Mouse (Mus musculus) embryo, embryonic 10 days (tissue): Measurements from ENCODE around the gene Cwh43.

ENCODE experiments used
- DNase-seq: peaks from one replicate; pipeline ENCODE4 v3.0.0-alpha.2; 2015; ENCODE audit warnings: low spot score

The Cwh43 gene

DNA sequence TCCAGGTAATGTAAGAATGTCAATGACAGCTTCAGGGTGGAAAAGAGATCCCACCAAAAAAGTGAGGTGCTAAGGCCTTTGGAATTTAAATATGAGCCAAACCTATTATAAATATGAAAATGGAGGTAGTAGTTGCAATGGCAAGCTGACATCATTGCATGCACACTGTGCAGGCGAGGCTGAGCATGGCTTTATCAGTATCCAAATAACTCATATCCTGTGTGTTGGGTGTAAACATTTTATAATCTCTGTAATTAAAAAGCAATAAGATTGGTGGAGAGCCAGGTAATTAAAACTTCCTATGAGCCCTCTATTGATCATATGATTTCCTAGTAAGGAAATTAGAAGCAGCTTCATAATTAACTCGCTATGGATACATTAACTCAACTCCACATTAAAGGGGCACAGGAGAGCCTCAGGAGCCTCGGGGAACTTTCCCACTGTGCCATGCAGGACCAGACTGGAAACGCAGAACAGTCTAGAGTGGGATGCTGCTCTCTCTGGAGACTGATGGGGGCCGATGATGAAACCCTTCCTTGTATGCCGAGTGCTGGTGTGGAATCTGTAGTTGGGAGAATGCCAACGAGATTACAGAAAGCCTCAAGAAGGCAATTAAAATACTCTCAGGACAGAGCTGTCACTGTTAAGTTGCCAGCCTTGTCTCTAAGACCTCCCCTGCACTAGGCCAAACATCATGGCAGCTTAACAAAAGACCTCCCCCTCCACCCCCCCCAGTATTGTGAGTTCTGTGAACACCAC is 5.9 kb upstream of the Cwh43 start:
- DNase-seq: no peak

DNA sequence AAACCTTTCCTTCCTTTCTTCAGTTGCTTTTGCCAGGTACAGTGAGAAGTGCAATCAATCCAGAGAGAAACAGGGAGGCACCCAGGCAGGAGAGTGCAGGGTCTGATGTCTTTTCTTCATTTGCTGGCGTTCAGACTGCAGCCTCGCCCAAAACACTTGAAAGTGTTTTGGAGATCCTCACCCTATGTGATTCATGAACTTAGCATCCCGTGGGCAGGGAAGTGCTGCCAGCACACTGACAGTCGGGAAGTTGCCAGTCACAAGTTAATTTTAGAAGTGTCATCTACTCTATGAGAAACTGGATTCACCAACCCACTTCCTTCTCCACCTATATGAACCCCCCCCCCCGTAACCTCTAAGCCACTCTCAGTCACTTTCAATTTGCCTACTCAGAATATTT is 4.5 kb upstream of the Cwh43 start:
- DNase-seq: no peak

DNA sequence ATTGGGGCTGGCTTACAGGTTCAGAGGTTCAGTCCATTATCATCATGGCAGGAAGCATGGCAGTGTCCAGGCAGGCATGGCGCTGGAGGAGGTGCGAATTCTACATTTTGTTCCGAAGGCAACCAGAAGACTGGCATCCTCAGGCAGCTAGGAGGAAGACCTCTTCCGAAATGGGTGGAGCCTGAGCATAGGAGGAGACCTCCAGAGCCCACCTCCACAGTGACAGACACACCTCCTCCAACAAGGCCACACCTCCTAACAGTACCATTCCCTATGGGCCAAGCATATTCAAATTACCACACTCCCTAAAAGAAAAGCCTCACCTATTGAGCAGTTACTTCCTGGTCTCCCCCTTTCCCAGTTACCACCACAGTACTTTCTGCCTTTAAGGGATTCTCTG is 3.0 kb upstream of the Cwh43 start:
- no peak for DNase-seq

DNA sequence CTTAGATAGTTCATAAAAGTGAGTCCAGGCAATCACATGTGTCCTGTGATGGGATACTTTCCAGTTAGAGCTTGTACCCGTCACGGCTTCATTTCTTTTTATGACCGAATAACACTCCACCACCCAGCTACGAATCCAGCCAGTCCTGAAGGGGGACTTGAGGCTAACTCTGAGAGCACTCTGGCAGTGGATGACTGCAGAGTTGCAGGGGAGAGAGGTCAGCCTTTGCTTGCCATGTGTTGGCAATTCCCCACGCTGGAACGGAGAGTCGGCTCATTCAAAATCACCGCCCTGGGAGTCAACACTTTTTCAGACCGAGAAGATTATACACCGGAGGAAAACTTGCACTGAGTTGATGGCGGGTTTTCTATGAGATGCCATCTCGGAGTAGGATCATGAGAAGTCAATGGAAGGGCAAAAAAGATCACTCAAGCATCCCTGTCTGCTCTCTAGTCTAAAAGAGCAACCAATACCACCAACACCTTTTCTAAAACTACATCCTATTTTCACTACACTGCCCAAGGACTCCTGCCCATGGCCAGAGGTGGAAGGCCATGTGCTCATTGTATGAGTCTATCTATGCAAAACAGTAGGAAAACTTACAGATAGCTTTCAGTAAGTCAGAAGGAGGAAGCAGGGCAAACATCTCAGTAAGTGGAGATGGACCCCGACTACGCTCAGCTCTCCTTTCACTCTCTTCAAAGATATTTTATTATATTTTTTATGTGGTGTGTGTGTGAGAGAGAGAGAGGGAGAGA is 2.4 kb upstream of the Cwh43 start:
- DNase-seq: no peak

DNA sequence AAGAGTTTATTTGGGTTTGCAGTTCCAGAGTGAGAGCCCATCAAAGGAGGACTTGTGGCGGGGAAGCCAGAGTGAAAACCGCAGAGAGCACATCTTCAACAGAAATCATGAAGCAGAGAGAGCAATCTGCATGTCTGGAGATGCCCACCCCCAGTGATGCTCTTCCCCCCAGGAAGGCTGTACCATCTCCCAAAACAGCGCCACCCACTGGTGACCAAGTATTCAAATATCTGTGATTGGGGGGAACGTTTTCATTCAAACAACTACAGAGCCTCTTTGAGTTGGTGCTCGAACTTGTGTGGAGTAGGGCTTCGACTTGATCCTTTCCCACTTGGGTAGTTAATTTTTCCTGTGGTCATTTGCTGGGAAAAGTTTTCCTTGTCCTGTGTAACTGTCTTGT is 1.1 kb upstream of the Cwh43 start:
- DNase-seq: no peak

DNA sequence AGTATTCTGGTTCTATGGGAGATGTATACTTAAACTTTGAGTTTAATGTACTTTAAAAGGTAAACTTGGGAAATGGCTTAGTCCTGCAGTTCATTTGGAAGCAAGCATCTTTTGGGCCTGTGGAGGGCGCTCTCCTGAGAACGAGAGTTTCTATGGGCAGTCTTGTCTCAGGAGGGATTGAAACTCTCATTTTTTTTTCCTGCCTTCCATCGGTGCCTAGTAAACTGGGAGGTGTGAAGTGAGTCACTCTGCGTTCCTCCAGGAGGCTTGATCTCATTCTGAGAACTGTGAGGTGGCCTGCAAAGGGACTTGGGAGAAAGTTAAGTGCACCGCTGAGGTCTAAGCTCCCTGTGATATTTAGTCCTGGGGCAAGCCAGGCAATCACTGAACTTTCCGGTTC is 986 bp downstream of the Cwh43 start:
- no peak for DNase-seq

DNA sequence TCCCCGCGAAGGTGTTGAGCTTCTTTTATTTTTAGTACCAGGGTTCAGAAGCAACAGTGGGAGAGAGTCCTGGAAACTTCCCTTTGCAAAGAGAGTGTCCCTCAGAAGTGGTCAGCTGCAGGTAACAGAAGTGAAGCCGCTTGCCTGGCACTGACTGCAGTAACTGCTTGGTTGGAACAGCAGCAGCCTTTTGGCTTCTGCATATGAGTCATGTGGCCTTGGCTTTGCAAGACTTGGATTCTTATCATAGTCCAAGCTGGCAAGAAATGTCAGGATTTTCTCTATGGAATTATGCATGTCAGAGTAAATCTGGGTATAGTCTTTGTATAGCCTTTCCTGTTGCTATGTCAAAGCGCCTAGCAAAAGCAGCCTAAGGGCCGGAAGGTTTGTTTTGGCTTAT is 4.1 kb downstream of the Cwh43 start:
- no peak for DNase-seq

DNA sequence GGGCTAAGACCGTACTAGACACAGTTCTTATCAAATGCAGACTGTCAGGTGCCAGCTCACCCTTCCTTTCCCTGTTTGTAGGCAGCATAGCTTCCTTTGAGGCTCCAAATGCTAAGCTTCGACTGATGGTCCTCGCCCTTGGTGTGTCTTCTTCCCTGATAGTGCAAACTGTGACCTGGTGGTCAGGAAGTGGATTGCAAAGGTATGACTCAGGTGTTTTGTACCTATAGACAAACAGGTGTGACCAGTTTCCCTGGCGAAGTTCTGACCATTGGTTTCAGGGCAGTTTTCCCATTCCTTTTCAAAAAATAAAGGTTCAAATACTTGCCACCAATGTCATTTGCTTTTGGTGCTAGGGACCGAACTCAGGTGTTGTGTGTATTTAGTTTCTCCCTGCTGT is 5.9 kb downstream of the Cwh43 start:
- no peak for DNase-seq

DNA sequence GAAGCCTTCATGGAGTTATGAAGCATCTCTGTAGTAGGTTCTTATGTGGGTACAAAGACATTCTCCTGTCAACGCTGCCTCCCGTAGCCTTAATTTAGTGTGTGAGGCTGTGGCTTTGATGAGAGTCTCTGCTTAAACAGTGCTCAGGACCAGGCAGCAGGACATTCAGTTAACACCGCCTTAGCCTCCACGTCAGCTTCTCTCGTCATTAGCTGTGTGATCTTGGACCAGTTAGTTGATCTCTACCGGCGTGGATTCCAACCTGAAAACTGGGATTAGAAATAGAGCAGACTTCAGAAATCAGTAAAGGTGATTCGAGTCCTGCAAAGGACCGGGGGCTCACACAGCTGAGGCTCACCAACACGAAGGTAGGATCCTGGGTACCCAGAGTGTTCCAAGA is 8.3 kb downstream of the Cwh43 start:
- DNase-seq: no peak

DNA sequence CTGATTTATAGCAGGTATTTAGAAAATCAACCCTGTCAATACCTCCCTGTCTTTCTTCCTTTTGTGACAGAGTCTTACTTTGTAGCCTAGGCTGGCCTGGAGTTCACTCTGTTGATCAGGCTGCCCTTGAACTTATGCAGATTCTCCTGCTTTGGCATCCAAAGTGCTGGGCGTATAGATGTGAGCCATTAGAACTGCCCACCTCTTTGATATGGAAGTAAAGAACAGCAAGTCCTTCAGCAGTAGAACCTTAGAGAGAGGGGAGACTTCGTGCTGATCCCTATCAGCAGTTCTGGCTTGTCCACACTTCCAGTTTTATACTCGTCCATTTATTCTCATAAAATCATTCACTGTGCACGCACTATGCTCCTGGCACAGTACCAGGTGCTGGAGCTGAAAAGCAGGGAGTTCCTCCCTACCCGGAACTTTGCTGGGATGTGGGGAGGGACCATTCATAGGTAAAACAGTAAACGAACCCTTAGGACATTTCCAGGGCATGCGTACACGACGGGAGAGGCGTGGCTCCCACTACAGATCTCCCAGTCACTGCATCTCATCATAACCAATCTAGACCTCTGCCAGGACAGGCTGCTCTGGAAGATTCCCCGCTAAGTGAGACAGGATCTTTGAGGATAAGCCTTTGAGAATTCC is 13.3 kb downstream of the Cwh43 start:
- DNase-seq: no peak

DNA sequence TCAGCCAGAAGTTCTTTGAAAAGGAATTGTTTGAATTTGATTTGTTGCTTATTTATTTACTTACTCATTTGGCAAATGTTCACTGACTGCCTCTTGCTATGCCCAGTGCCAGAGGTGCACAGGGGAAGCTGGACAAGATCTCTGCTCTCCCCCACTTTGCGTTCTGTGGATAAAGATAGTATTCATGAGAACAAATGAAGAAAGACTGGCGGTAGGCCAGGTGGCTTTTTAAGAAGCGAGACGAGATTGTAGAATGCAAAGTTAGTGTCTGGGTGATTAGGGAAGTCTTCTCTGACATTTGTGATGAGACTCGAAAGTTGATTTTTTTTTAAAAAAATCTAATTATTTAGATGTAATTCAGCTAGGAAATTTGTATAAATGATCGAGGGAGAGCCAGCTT is 20.9 kb downstream of the Cwh43 start:
- DNase-seq: no peak

DNA sequence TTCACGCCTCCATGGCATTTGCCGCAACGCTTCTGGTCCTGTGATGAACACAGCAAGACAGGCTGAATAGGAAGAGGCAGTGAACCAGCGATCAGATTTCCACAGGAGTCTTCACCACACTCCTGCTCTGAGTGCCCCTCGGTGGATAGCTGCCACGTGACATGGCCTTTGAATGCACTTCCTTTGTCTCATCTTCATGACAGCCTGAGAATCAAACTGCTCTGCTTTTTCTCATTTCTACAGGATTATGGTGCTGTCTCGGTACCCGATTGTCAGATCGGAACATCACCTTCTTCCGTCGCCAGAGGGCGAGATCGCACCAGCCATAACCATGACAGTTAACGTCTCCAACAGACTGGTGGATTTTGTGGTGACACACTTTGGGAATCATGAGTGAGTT is 25.7 kb downstream of the Cwh43 start:
- peak; percentile 92 for DNase-seq

DNA sequence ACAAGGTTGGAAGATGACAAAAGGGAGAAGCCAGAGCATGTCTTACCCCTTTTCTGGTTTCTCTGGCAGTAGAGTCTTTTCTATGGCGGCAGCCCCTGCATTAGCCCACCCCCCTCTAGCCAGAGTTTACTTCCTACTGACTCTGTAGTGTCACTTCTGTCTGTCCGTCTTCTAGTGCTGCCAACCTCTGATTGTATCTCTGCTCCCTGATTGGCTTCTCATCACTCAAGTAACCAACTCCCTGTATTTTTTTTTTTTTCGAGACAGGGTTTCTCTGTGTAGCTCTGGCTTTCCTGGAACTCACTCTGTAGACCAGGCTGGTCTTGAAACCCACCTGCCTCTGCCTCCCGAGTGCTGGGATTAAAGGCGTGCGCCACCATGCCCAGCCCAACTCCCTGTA is 26.9 kb downstream of the Cwh43 start:
- no peak for DNase-seq

DNA sequence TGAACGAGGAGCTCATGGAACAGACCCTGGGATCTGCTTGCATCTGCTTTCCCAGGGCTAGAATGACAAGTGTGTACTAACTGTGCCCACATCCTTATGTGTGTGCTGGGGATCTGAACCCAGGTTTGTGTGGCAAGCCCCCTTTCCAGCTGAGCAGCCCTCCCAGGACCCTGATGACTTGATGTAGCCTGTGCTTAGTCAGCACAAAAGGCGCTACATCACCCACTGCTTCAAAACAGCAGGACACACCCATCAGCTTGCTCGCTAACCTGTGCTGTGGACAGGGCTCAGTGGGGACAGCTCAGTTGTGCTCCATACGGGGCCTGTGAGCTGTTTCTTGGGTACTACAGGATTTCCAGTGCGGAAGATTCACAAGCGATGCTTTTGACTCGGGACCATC is 28.9 kb downstream of the Cwh43 start:
- DNase-seq: no peak

DNA sequence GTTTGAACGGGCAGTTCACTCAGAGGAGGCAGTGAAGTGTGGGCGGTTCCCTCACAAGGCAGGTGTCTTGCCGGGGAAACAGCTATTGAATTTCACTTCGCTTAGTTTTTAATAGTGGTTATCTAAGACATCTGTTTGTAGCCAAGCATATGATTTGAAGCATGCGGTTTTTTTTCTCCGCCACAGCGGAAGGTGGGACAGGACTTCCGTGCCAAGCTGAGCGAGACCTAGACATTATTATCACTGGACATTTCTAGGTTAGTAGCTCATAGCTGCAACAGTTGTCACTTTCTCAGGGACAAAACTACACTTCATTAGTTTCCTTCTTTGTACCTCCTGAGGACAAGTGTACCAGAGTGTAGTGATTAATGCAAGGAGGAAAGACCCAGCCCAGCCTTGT is 36.3 kb downstream of the Cwh43 start:
- no peak for DNase-seq

DNA sequence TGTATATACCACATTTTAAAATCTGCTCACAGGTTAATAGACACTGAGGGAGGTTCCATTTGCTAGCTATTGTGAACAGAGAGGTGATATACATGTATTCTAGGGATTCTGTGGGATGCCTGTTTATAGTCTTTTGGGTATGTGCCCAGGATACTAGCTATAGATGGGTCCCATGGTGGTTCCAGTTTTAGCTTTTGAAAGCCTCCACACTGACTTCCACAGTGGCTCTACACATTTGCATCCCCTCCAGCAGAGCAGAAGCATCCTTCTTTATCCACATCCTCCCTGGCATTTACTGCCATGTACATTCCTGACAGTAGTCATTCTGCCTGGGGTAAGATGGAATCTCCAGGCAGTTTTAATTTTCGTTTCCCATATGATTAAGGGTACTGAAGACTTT is 44.4 kb downstream of the Cwh43 start:
- DNase-seq: no peak

DNA sequence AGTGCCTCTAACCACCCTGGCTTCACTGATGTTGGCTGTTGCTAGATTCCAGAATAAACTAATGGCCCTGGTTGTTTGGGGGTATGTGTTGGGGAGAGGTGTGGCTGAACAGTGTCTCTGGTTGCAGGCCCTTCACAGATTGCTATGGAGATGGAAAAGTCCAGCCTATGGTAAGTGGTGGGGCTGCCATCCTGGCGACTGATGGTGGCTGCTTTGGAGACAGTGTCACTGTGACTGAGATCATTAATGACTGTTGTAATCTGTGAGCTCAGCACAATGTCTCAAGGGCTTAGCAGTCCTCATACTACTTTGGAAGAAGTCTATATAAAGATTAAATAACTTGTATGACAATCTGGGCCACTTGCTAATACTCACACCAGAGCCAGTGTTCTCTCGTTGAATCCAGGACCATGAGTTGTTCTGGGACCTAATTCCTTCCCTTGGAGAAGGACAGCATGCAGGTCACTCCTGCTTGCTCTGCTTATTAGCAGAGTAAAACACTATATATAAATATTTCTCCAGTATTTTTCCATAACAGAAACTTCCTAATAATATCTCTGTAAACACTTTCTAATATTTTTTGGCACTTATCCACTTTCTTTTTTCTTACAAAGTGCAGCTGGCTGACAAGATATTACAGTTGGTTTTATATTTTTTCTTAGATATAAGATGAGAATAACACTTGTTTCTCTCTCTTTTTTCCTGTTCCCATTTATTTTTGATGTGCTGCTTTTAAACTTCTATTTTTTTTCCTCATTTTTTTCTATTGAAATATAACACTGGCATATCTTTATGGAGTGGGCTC is 48.8 kb downstream of the Cwh43 start:
- DNase-seq: no peak

DNA sequence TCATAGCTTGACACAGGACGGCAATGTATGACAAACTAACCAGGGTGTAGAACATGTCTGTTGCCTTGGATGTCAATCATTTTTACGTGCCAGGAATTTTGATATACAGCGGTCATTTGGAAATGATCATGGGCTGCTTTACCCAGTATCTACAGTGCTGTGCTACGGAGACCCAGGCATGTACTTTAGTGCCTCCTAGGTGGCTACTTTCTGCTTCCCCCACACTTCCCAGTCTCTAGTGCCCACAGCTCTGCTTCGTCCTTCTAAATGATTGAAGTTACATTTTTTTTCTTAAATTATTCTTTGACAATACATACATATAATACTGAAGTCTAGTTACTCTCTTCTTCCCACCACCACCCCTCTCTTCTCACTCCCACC is 49.4 kb downstream of the Cwh43 start:
- DNase-seq: no peak

DNA sequence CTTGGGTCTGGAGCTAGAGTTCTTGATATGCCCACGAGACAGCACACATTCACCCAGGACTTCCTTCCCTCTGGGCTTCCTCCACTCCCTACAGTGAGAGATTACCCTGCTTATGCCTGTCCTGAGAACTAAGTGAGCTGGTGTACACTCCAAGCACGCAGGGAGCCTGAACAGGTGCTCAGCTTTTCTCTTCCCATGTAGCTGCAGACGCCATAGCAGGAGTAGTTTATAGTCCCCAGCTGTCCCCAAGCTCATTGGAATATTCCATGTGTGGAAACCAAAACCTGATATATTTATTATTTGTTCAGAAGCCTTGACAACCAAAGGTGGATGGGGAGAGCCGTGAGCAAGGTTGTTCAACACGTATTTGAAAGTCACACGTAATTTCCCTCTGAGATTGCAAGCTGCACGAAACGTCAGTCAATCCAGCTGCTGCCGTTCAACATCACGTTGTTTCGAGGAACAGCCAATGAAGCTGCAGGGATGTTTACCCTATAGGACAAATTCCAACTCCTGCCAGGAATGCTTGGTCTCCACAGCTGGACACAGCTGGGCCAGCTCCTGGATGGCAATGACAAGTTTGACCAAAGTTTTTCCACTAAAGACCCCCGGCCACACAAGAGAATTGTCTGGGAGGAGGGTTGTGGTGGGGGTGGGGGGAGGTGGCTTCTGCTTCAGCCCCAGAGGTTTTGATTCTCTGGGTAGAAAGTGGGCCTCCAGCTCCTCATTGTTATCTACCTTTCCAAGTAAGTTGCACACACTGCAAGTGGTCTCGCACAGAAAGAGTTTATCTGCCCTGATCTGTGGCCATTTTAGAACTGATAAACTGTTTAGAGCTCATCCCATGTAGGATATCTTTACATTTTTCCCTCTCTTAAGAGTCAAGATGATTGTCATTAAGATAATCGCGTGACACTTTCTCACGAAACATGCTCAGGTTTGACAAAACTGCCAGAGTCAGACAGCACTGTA is 62.9 kb downstream of the Cwh43 start:
- no peak for DNase-seq

DNA sequence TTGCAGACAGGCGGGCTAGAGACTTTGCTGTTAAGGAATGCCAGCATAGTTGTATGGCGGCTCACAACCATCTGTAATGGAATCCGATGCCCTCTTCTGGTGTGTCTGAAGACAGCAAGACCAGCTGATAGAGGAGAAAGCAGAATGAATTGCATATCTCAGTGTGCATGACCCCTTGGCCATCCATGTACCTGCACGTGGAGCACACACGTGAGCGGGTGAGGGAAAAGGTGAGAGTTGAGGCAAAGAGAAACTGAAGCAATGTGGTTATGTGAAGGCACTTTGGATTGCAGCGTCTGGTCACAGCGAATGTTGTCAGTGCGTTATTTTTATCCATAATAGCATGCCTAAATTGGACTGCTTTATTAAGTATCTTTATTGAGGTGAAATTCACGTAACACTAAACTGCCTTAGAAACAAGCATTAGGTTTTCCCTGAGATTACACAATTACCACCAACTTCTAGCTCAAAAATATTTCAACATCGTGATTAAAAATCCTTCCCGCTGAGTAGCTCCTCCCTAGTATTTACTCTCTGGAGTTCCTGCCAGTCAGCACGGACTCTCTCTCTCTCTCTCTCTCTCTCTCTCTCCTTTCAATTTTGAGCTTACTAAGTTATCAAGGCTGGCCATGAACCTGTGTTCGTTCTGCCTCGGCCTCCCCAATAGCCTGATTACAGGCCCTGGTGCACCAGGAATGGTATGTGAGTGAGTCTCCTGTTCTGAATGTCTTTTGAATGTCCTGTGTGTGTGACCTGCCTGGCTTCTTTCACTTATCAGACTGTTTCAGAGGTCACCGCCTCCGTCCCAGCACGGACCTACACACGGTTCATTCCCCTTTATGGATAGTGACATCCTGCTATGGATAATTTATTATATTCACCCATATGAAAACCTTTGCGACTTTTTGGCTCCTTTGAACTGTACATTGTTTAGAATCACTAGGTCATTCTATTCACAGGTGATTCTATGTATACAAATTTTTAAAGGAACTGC is 68.8 kb downstream of the Cwh43 start:
- DNase-seq: no peak
